Mouse (Mus musculus): ENCODE measurements around the gene Slc16a6. TPM values are rescaled to one million over a fixed set of nuclear protein-coding genes. Genes with fewer than 3 reads are reported as not detected.
"Not testable (repeated sequence)": the region's sequence is repeated elsewhere in the genome, so short reads cannot be mapped to it uniquely, and the experiment has no call there.

Gene Slc16a6
- polyA plus RNA-seq, 1 experiment from 2014 or later = 3.7 TPM

GRCm38 (mm10) chr11:109496996-109497714, 23.8 kb upstream of the Slc16a6 start:
- H3K9ac ChIP-seq = no peak overlapping the region
- H3K36me3 ChIP-seq = no peaks in the 10 kb centered on the region
- H3K9me3 ChIP-seq = no peaks in the 10 kb centered on the region
- H3K4me3 ChIP-seq = no peak overlapping the region
- no peak overlapping the region for H3K27ac ChIP-seq
- no peaks in the 10 kb centered on the region for H3K4me1 ChIP-seq
- 80% methylated on average over 6 of the region's 6 CpGs for WGBS
- no peak for ATAC-seq (ENCODE audit: insufficient number of reproducible peaks, insufficient read depth, low FRiP score, low TSS enrichment)
- no peak overlapping the region for H3K4me2 ChIP-seq (replicated peaks)
- H3K27me3 ChIP-seq = no peaks in the 10 kb centered on the region

DNA sequence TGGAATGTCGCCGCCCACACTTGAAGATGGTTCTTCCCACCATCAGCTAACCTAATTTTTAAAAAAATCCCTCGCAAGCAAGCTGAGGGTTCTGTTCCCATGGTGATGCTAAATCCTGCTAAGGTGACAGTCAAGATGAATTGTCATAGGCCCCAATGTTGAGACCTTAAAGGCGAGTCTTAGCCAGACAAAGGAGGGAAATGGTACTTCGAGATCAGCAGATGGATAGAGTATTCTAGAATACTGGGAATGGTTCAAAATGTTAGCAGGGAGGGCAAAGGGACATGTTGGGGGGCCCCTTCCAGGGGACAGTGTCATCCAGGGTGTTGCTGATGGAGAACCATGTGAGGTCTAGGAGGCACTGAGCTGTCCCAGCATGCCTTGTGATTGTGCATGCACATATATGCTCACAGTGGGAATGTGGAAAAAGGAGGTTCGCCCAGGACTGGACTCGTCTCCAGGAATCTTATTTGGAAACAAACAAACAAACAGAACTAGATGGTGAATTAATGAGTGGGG, 23.1 kb upstream of the Slc16a6 start:
- Histone ChIP-seq H3K4me1 (no peaks in the 10 kb centered on the region), H3K4me2 (replicated peaks) (no peak overlapping the region), H3K4me3 (no peak overlapping the region), H3K9ac (no peak overlapping the region), H3K9me3 (no peaks in the 10 kb centered on the region), H3K36me3 (no peaks in the 10 kb centered on the region), H3K27me3 (no peaks in the 10 kb centered on the region), H3K27ac (no peak overlapping the region)
- no peak for ATAC-seq (ENCODE audit: insufficient number of reproducible peaks, insufficient read depth, low FRiP score, low TSS enrichment)
- 81% methylated on average over 7 of the region's 7 CpGs for WGBS

GRCm38 (mm10) chr11:109495771-109496474, 22.5 kb upstream of the Slc16a6 start:
- Histone ChIP-seq H3K9ac (no peak overlapping the region), H3K27me3 (no peaks in the 10 kb centered on the region), H3K4me3 (no peak overlapping the region), H3K4me1 (no peaks in the 10 kb centered on the region), H3K36me3 (no peaks in the 10 kb centered on the region), H3K9me3 (no peaks in the 10 kb centered on the region), H3K4me2 (replicated peaks) (no peak overlapping the region), H3K27ac (no peak overlapping the region)
- no peak for ATAC-seq (ENCODE audit: insufficient number of reproducible peaks, insufficient read depth, low FRiP score, low TSS enrichment)
- WGBS = 65% methylated on average over 14 of the region's 14 CpGs

DNA sequence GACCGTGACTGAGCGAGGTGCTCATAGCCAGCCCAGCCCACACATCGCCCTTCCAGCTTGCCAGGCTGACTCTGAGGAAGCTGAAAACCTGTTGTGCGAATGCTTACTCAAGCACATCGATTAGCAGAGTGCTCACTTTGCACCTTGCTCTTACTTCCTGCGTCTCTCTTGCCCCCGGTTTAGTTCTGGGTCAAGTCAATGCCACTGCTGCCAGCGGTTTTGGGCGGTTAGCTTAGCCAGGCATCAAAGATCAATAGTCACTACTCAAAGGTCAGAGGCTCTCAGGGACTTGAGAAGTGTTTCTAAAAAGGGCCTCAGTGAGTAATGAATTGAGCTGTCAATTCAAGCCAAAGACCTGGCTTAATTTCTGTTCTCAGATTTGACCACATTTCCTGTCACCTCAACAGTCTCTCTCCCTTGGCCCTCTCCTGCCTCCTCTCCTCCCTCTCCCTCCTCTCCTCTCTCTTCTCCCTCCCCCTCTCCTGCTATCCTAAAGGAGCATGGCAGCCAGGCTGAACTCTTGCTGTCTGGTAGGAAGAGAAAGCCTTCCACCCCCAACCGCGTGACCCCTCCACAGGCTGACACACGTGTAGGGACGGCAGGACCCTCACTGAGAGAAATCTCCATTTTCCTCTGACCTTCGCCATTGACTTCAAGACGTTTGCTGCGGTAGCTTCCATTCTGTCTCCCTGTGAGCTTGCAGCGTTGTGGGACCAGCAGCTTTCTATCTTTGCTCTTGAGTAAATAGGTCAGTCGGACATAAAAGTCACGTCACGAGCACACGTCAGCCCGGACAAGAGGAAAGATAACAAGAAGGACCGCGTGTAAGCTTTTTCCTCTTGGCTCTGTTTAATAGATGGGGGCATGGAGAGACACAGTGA, 21.7 kb upstream of the Slc16a6 start:
- Histone ChIP-seq H3K4me2 (replicated peaks) (no peak overlapping the region), H3K4me1 (no peaks in the 10 kb centered on the region), H3K27me3 (no peaks in the 10 kb centered on the region), H3K27ac (no peak overlapping the region), H3K9me3 (no peaks in the 10 kb centered on the region), H3K4me3 (no peak overlapping the region), H3K9ac (no peak overlapping the region), H3K36me3 (no peaks in the 10 kb centered on the region)
- ATAC-seq (ENCODE audit: insufficient number of reproducible peaks, insufficient read depth, low FRiP score, low TSS enrichment) = no peak
- WGBS = 70% methylated on average over 24 of the region's 24 CpGs

DNA sequence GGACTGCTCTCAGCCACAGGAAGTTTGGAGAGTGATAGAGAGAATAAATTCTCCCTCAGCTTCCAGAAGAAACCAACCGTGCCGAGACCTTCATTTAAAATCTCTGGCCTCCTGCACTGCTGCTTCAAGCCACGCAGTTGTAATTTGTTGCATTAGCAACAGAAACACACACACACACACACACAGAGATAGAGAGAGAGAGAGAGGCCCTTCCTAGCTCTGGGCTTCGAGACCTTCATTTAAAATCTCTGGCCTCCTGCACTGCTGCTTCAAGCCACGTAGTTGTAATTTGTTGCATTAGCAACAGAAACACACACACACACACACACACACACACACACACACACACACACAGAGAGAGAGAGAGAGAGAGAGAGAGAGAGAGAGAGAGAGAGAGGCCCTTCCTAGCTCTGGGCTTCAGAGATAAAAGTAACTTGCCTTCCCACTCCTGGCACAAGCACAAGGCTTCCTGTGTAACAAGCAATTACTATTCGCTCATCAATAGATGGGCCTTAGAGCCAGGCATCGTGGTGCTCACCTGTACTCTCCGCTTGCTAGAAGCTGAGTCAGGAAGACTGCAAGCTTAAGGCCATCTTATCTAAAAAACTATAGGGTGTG, 19.6 kb upstream of the Slc16a6 start:
- H3K4me1 ChIP-seq; H3K9me3 ChIP-seq; H3K27me3 ChIP-seq; H3K4me2 ChIP-seq (replicated peaks); H3K27ac ChIP-seq; H3K9ac ChIP-seq; ATAC-seq (ENCODE audit: insufficient number of reproducible peaks, insufficient read depth, low FRiP score, low TSS enrichment); H3K36me3 ChIP-seq; H3K4me3 ChIP-seq: not testable (repeated sequence)
- 74% methylated on average over 8 of the region's 8 CpGs for WGBS

- Histone ChIP-seq H3K9me3 (no peaks in the 10 kb centered on the region), H3K36me3 (no peaks in the 10 kb centered on the region), H3K4me2 (replicated peaks) (no peak overlapping the region), H3K27ac (no peak overlapping the region), H3K27me3 (no peaks in the 10 kb centered on the region), H3K9ac (no peak overlapping the region), H3K4me1 (no peaks in the 10 kb centered on the region), H3K4me3 (no peak overlapping the region)
- no peak for ATAC-seq (ENCODE audit: insufficient number of reproducible peaks, insufficient read depth, low FRiP score, low TSS enrichment)
- 81% methylated on average over 4 of the region's 4 CpGs for WGBS
Observed at GRCm38 (mm10) chr11:109491844-109492243, 18.4 kb upstream of the Slc16a6 start.

GRCm38 (mm10) chr11:109489763-109490162, 16.4 kb upstream of the Slc16a6 start:
- Histone ChIP-seq H3K9ac (no peak overlapping the region), H3K4me1 (no peaks in the 10 kb centered on the region), H3K4me2 (replicated peaks) (no peak overlapping the region), H3K9me3 (no peaks in the 10 kb centered on the region), H3K4me3 (no peak overlapping the region), H3K36me3 (no peaks in the 10 kb centered on the region), H3K27ac (no peak overlapping the region), H3K27me3 (no peaks in the 10 kb centered on the region)
- 66% methylated on average over 2 of the region's 2 CpGs for WGBS
- no peak for ATAC-seq (ENCODE audit: insufficient number of reproducible peaks, insufficient read depth, low FRiP score, low TSS enrichment)

DNA sequence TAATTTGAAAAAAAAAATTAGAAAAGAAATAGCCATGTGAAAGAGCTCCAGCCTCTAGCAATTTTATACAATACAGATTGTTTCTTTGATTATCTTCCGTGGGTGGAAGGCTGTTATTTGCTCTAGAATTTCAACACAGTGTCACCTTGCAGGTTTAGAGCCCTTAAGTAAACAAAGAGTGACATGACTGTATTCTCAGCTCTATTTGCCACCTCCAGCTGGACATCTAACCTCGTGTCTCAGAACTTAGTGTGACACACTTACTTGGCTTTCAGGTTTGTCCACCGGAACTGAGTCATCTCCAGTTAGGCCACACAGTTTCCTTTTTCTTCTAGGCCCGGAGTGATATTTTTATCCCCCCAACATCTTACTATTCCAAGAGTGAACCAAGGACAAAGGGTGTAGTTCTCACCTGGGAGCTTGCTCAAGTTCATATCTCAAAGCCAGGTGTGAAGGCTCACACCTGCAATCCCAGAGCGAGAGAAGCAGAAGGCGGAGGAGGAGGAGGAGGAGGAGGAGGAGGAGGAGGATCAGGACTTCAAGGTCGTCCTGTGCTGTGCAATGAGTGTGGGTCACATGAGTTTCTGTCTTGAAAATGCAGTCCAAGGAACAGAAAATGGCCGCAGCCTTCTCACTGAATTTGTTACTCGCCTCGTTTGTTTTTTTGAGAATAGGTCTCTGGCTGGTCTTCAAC, 14.7 kb upstream of the Slc16a6 start:
- no peak overlapping the region for H3K4me2 ChIP-seq (replicated peaks)
- H3K9ac ChIP-seq = no peak overlapping the region
- no peak overlapping the region for H3K4me3 ChIP-seq
- H3K9me3 ChIP-seq = no peaks in the 10 kb centered on the region
- H3K36me3 ChIP-seq = no peaks in the 10 kb centered on the region
- ATAC-seq (ENCODE audit: insufficient number of reproducible peaks, insufficient read depth, low FRiP score, low TSS enrichment) = no peak
- H3K27me3 ChIP-seq = no peaks in the 10 kb centered on the region
- H3K4me1 ChIP-seq = no peaks in the 10 kb centered on the region
- 78% methylated on average over 10 of the region's 10 CpGs for WGBS
- H3K27ac ChIP-seq = no peak overlapping the region

DNA sequence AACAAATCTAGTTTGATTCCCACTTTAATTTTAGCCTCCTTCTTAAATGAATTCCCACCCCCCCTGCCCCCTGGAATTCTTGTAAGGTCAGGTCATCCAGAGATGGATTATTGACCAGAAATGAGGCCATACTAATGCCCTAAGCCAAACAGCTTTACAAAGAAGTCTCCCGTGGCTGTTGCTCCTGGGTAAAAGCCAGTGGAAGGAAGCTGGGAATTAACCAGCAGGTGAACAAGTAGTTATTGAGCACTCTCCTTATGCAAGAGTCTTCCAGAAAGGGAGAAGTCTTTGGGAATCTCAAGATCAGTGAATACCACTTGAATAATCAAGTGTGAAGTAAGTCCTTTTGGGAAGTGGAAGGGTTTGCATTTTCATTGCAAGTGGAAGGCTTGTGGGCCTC, 13.7 kb upstream of the Slc16a6 start:
- Histone ChIP-seq H3K27ac (no peak overlapping the region), H3K36me3 (no peaks in the 10 kb centered on the region), H3K9me3 (no peaks in the 10 kb centered on the region), H3K4me3 (no peak overlapping the region), H3K4me2 (replicated peaks) (no peak overlapping the region), H3K27me3 (no peaks in the 10 kb centered on the region), H3K9ac (no peak overlapping the region), H3K4me1 (no peaks in the 10 kb centered on the region)
- no peak for ATAC-seq (ENCODE audit: insufficient number of reproducible peaks, insufficient read depth, low FRiP score, low TSS enrichment)
- WGBS = 51% methylated on average over 1 of the region's 1 CpGs

- Histone ChIP-seq H3K9me3 (no peaks in the 10 kb centered on the region), H3K27me3 (no peaks in the 10 kb centered on the region), H3K4me3 (no peak overlapping the region), H3K36me3 (no peaks in the 10 kb centered on the region), H3K4me1 (no peaks in the 10 kb centered on the region), H3K9ac (no peak overlapping the region), H3K27ac (no peak overlapping the region), H3K4me2 (replicated peaks) (no peak overlapping the region)
- no peak for ATAC-seq (ENCODE audit: insufficient number of reproducible peaks, insufficient read depth, low FRiP score, low TSS enrichment)
- 75% methylated on average over 15 of the region's 15 CpGs for whole genome bisulfite sequencing
Observed at GRCm38 (mm10) chr11:109485398-109486045, 12.1 kb upstream of the Slc16a6 start.

Measured in embryonic facial prominence, embryonic 12.5 days (tissue).